24 mouse cellular contexts compared by ENCODE assay signal in genomic region chr5:149823821-149824220, GRCm38 (mm10).
"Had no signal": no experiment of that assay in that cellular context is flagged by ENCODE, and none has a peak within 500 bp of the region (broad histone marks: within the 10 kb centered on the region; RNA-seq: fewer than 3 reads in every experiment).

No protein-coding gene starts in this region.

- ATAC-seq: forebrain, embryonic 15.5 days; forebrain, postnatal 0 days; hindbrain, postnatal 0 days; intestine, embryonic 16.5 days; liver, embryonic 12.5 days had no signal

- H3K27ac ChIP-seq: forebrain, embryonic 15.5 days; heart, adult 2 months; heart, embryonic 13.5 days; heart, embryonic 15.5 days; hindbrain, embryonic 13.5 days; hindbrain, embryonic 15.5 days; hindbrain, postnatal 0 days; limb, embryonic 13.5 days; limb, embryonic 15.5 days; liver, embryonic 12.5 days had no signal

- H3K4me2 ChIP-seq: forebrain, embryonic 15.5 days; heart, embryonic 11.5 days; heart, embryonic 13.5 days; heart, embryonic 15.5 days; hindbrain, embryonic 13.5 days; hindbrain, embryonic 15.5 days; limb, embryonic 13.5 days; limb, embryonic 15.5 days; liver, embryonic 12.5 days had no signal

- H3K4me1 ChIP-seq: forebrain, embryonic 15.5 days; heart, embryonic 15.5 days; hindbrain, embryonic 15.5 days; limb, embryonic 13.5 days; limb, embryonic 15.5 days; liver, embryonic 12.5 days had no signal

- H3K36me3 ChIP-seq: forebrain, embryonic 15.5 days; heart, embryonic 13.5 days; heart, embryonic 15.5 days; hindbrain, embryonic 13.5 days; hindbrain, embryonic 15.5 days; limb, embryonic 13.5 days; limb, embryonic 15.5 days; liver, embryonic 12.5 days had no signal

- DNase-seq: forebrain, postnatal 0 days; gastrocnemius, postnatal 14 days; gastrocnemius, postnatal 36 days; heart, adult 11 months; heart, adult 2 months; heart, postnatal 14 days; heart, postnatal 36 days; kidney, adult 11 months; kidney, adult 2 months; kidney, adult 9 months; layer of hippocampus, adult 9-11 months; layer of hippocampus, postnatal 36 days; left cerebral cortex, postnatal 4 days had no signal

- H3K27me3 ChIP-seq: forebrain, embryonic 15.5 days; heart, embryonic 13.5 days; heart, embryonic 15.5 days; hindbrain, embryonic 13.5 days; hindbrain, embryonic 15.5 days; limb, embryonic 13.5 days; limb, embryonic 15.5 days; liver, embryonic 12.5 days had no signal

- H3K9me3 ChIP-seq: forebrain, embryonic 15.5 days; heart, embryonic 13.5 days; heart, embryonic 15.5 days; hindbrain, embryonic 13.5 days; hindbrain, embryonic 15.5 days; limb, embryonic 13.5 days; limb, embryonic 15.5 days; liver, embryonic 12.5 days had no signal

- H3K9ac ChIP-seq: forebrain, embryonic 15.5 days; forebrain, postnatal 0 days; heart, embryonic 13.5 days; heart, embryonic 15.5 days; hindbrain, embryonic 13.5 days; hindbrain, embryonic 15.5 days; limb, embryonic 13.5 days; limb, embryonic 15.5 days; liver, embryonic 12.5 days had no signal

- H3K4me3 ChIP-seq: forebrain, embryonic 15.5 days; heart, adult 2 months; heart, embryonic 13.5 days; heart, embryonic 15.5 days; hindbrain, embryonic 13.5 days; hindbrain, embryonic 15.5 days; limb, embryonic 13.5 days; limb, embryonic 15.5 days; liver, embryonic 12.5 days had no signal
